Mouse (Mus musculus) right cerebral cortex, postnatal 36 days (tissue): Measurements from ENCODE around the gene Agtr1a.

Source experiments
- DNase-seq, 2 experiments: peaks; one replicate each; pipeline ENCODE4 v3.0.0; 2022; ENCODE audit warnings: low spot score in 2 of 2, mixed read lengths in 1 of 2

The Agtr1a gene

GRCm38 (mm10) chr13:30336148-30336801, at the start of gene Agtr1a:
Gene Agtr1a, plus strand, starts transcription at chr13:30336441.
- no peak for DNase-seq

DNA sequence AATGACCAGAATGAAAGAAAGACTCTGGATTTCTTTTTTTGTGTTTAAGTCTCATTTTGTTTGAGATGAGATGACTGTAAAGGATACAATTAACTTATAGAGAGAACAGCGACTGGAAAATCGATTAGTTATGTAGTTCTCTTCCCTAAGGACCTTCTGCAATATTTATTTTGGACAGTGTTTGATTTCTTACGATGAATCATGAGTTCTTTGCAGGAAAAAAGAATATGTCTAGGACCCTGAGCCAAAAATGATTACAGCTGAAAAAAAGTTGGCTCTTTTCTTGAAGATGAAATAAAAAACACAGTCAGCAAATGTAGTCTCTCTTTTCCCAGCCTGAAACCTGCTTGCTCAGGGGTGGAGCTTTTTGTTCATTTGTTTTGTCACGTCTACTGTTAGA, 26.0 kb upstream of the Agtr1a start:
- DNase-seq = no peak

- no peak for DNase-seq
Measured at GRCm38 (mm10) chr13:30324669-30325346, 11.4 kb upstream of the Agtr1a start.

- no peak for DNase-seq
Measured at GRCm38 (mm10) chr13:30331061-30331460, 5.2 kb upstream of the Agtr1a start.

GRCm38 (mm10) chr13:30331851-30332250, 4.4 kb upstream of the Agtr1a start:
- DNase-seq = no peak

- DNase-seq = no peak
Measured at GRCm38 (mm10) chr13:30332581-30332980, 3.7 kb upstream of the Agtr1a start.

DNA sequence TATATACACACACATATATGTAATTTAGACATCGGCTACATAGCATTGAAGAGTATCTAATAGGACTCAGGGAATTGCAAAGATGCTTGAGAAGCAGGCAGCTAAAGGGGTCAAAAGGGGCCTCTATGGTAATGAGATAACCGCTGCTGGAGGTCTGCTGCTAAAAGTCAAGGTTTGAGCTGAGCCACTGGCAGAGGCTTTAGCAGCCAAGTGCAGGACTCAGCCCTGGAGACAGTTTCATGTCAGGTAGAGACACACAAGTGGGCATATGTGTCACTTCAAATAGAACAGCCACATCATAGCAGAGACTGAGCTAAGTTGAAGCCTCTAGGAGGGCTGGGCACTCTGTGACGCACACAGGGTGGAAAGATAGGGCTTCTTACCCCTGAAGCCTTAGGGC, 1.6 kb upstream of the Agtr1a start:
- no peak for DNase-seq

DNA sequence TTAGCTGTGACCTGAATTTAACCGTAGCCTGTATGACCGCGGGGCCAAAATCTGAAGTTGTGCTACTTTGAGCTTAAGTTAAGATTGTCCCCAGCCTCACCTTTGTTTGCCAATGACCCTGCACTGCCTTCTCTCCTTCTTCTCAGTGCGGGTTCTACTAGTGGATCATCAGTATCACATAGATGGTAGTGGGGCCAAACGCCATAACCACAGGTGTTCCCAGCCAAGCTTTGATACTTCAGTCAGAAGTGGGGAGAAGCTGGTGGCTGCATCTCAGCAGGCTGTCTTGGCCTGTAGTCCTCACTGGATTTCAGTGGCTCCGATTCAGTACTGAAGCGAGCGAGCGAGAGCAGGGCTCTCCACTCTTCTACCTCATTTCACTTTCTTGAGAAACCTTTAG, 672 bp downstream of the Agtr1a start:
- DNase-seq = no peak

DNA sequence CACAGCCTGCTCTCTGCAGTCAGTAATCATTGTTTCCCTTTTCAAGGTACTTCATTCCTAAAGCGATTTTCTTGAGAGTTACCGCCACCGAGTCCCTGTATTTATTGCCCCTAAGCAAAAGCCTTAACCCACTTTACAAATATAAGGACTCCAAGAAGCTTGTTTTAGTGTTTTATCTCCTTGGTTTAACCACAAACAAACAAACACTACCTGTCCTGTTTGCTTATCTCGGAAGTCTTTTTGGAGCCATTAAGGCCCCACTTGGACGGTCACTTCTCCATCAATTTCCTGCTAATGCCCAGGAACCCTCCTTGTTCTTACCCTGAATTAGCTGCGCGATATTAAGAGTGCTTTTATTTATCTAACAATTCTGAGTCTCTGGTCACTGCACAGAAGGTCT, 1.4 kb downstream of the Agtr1a start:
- no peak for DNase-seq

GRCm38 (mm10) chr13:30338576-30338975, 2.3 kb downstream of the Agtr1a start:
- no peak for DNase-seq

DNA sequence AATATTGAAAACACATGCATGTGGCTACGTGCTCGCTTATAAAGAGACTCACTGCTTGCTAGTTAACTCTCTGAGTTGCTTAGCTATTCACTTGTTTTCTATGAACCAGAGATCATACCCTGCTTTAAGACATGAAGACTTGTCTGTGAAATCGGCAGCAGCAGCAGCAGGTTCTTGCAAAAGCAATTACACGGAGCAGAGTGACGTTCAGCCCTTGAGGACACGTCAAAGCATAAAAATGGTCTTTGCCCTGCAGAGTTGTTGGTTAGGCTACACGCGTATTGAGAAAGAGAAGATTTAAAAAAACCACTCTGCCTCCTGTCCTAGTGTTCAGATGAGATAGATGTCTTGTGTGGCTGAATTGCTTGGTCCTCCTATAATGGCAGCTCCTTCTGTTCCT, 3.7 kb downstream of the Agtr1a start:
- no peak for DNase-seq

GRCm38 (mm10) chr13:30341987-30342898, 6.0 kb downstream of the Agtr1a start:
- no peak for DNase-seq

DNA sequence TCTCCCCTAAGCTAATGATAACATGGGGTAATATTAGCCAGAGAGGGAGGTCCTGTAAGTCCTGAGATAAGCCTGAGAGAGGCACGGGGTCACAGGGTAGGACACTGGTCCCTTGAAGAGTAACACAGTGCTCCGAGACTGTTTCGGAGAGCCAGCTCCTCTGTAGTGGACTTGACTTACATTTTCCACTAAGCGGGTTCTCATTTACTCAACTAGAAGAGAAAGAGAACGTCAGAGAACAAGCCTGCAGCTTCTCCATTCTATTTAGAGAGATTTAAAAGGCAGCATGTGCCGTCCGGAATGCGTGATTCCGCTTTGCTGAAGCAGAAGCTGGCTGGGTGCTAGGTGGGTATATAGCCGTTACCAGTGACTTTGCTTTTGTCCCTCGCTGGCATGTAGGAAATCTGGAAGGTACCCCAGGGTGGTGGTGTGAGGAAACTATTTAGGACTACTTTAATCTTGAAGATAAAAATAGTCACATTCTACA, 9.2 kb downstream of the Agtr1a start:
- no peak for DNase-seq

DNA sequence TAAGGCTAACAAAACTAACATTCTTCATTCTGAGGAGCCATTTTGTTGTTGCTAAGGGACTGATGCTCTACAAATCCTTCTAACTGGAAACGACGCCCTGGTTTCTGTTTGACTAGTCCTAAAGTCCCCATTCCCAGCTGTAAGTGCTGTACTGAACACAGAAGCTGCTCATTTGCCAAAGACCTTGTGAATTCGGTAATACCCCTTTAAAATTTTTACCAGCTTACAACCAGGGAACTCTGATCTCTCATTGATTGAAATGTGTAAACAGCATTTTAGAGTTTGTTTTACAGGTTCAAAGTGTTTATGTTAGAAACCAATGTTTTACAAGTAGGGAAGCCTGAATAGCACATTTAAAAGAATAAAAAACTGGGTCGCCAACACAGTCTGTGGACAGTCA, 10.6 kb downstream of the Agtr1a start:
- no peak for DNase-seq

DNA sequence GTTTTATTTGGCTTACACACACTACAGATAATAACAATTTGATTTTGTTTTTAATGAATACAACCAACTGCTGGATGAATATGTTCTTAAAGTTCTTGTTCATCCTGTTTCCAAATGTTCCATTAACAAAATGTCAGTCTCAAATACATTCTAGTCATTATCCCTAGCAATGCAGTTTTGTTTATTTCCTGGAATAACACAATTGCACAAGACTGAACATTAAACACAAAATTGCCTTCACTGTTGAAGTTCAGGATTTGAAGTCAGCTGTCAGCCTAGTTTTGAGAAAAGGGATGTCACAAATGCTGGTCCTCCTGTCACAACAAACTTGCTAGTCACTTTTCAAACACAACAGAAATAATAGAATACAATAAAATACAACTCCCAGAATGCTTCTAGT, 12.1 kb downstream of the Agtr1a start:
- DNase-seq = no peak

GRCm38 (mm10) chr13:30351966-30352365, 15.7 kb downstream of the Agtr1a start:
- DNase-seq = no peak

- no peak for DNase-seq
Measured at GRCm38 (mm10) chr13:30354991-30355580, 18.8 kb downstream of the Agtr1a start.

GRCm38 (mm10) chr13:30355979-30356378, 19.7 kb downstream of the Agtr1a start:
- no peak for DNase-seq

DNA sequence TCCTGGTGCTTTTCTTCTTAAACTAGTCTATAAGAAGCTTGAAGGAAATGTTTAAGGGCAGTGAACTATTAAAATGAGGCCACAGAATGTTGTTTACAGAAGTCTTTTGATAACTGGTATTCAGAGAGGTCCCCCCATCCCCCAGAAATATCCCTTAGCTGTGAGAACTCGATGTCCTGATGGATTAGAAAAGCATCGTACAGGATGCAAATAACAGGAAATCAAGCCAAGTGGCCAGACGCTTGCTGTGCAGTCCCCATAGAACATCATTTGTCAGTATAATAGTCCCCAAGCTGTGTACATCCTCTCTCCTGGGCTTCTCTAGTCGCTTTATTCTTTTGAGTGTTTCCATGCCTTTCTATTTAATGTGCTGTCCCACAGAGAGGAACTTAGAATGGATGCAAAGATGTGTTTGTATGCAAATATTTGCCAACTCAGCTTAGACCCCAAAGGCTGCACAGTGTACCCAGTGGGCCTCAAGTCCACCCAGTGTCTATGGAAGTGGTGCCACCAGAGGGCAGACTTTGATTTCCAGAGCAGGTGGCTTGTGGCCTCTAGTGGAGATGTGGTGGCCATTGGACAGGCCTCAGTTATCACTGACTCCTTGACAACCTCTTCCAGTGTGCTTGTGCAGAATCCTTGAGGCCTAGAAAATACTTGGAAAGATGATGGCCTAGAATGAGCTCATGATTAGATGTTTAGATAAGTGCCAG, 22.4 kb downstream of the Agtr1a start:
- DNase-seq = no peak

DNA sequence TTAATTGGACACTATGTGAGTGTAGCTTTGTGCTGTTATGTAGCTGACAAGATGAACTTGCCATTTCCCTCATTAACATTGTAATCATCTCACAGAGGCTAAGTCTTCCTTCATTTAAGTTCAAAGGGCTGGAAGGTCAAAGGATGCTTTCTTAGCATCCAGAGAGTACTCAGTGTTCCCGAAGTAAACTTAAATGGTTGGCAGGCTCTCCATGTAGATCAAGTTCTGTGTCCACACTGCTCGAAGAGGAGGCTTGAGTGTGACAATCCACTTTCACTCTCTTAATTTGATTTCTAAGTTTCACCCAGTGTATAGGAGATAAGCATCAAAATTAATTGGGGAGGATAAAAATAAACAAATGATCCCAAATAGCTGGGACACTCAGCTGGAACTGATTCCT, 23.6 kb downstream of the Agtr1a start:
- no peak for DNase-seq

GRCm38 (mm10) chr13:30361002-30361401, 24.8 kb downstream of the Agtr1a start:
- DNase-seq = no peak
